Mouse (Mus musculus): Measurements from ENCODE around the gene H2-Q7.
"Not testable (repeated sequence)": the region's sequence is repeated elsewhere in the genome, so short reads cannot be mapped to it uniquely, and the experiment has no call there.

The H2-Q7 gene

GRCm38 (mm10) chr17:35438885-35439284 is at the start of gene H2-Q7:
Gene H2-Q7 (plus strand): TSS chr17:35439155.
- not testable (repeated sequence) for DNase-seq (ENCODE audit: low read depth, low spot score)

GRCm38 (mm10) chr17:35389796-35390195 is 49.2 kb upstream of the H2-Q7 start:
- not testable (repeated sequence) for DNase-seq (ENCODE audit: low read depth, low spot score)

GRCm38 (mm10) chr17:35392671-35393070 is 46.3 kb upstream of the H2-Q7 start:
- not testable (repeated sequence) for DNase-seq (ENCODE audit: low read depth, low spot score)

GRCm38 (mm10) chr17:35393864-35394800 is 44.8 kb upstream of the H2-Q7 start:
- DNase-seq (ENCODE audit: low read depth, low spot score) = not testable (repeated sequence)

- DNase-seq (ENCODE audit: low read depth, low spot score) = not testable (repeated sequence)
These were observed 42.0 kb upstream of the H2-Q7 start for GRCm38 (mm10) chr17:35396956-35397355.

- DNase-seq (ENCODE audit: low read depth, low spot score) = not testable (repeated sequence)
These were observed 25.9 kb upstream of the H2-Q7 start for GRCm38 (mm10) chr17:35413057-35413456.

GRCm38 (mm10) chr17:35415273-35416129 is 23.5 kb upstream of the H2-Q7 start:
- DNase-seq (ENCODE audit: low read depth, low spot score) = not testable (repeated sequence)

- DNase-seq (ENCODE audit: low read depth, low spot score) = no peak
These were observed 20.2 kb upstream of the H2-Q7 start for GRCm38 (mm10) chr17:35418772-35419171.

GRCm38 (mm10) chr17:35419564-35419963 is 19.4 kb upstream of the H2-Q7 start:
- not testable (repeated sequence) for DNase-seq (ENCODE audit: low read depth, low spot score)

GRCm38 (mm10) chr17:35420206-35420810 is 18.6 kb upstream of the H2-Q7 start:
- DNase-seq (ENCODE audit: low read depth, low spot score) = peak; percentile 19

GRCm38 (mm10) chr17:35421331-35421730 is 17.6 kb upstream of the H2-Q7 start:
- DNase-seq (ENCODE audit: low read depth, low spot score) = not testable (repeated sequence)

- DNase-seq (ENCODE audit: low read depth, low spot score) = not testable (repeated sequence)
These were observed 16.6 kb upstream of the H2-Q7 start for GRCm38 (mm10) chr17:35422360-35422759.

- not testable (repeated sequence) for DNase-seq (ENCODE audit: low read depth, low spot score)
These were observed 15.7 kb upstream of the H2-Q7 start for GRCm38 (mm10) chr17:35423131-35423810.

GRCm38 (mm10) chr17:35424106-35424505 is 14.8 kb upstream of the H2-Q7 start:
- not testable (repeated sequence) for DNase-seq (ENCODE audit: low read depth, low spot score)

GRCm38 (mm10) chr17:35424624-35425416 is 14.1 kb upstream of the H2-Q7 start, which contains the start of gene H2-Q6:
Gene H2-Q6 (plus strand): TSS chr17:35424850.
- DNase-seq (ENCODE audit: low read depth, low spot score) = not testable (repeated sequence)

GRCm38 (mm10) chr17:35425474-35425873 is 13.5 kb upstream of the H2-Q7 start:
- DNase-seq (ENCODE audit: low read depth, low spot score) = not testable (repeated sequence)

- not testable (repeated sequence) for DNase-seq (ENCODE audit: low read depth, low spot score)
These were observed 10.1 kb upstream of the H2-Q7 start for GRCm38 (mm10) chr17:35428883-35429282.

GRCm38 (mm10) chr17:35430671-35431070 is 8.3 kb upstream of the H2-Q7 start:
- DNase-seq (ENCODE audit: low read depth, low spot score) = not testable (repeated sequence)

GRCm38 (mm10) chr17:35432167-35432566 is 6.8 kb upstream of the H2-Q7 start:
- not testable (repeated sequence) for DNase-seq (ENCODE audit: low read depth, low spot score)

- not testable (repeated sequence) for DNase-seq (ENCODE audit: low read depth, low spot score)
These were observed 4.1 kb upstream of the H2-Q7 start for GRCm38 (mm10) chr17:35434836-35435235.

Measured in 3T3-L1 (cell line).